Mouse (Mus musculus): Measurements from ENCODE around the gene Nr2c1. TPM values are rescaled to one million over a fixed set of nuclear protein-coding genes. Genes with fewer than 3 reads are reported as not detected.

Gene Nr2c1
- polyA plus RNA-seq, 1 experiment from 2014 or later: 8.6 TPM

DNA sequence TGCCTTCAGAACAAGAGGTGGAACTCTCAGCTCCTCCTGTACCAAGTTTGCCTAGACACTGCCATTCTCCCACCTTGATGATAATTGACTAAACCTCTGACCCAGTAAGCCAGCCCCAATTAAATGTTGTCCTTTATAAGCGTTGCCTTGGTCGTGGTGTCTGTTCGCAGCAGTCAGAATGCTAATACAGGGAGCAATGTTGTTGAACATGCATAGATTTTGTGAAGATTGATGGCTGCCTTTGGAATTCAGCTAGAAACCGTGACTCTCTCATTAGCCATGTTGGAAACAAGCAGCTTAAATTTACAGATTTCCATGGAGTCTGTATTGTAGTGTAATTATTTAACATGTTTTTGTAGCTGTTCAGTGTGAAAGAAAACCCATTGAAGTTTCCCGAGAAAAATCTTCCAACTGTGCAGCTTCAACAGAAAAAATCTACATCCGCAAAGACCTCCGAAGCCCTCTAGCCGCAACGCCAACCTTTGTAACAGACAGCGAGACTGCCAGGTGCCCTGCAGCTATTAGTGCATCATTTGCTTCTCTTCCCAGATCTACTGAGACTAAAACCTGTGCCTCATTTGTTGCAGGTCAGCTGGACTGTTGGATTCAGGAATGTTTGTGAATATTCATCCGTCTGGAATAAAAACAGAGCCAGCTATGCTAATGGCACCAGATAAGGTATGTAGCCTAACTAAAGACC, 19.4 kb downstream of the Nr2c1 start:
- Histone ChIP-seq H3K9me3 (ENCODE audit: control insufficient read depth, low read length) (no peaks in the 10 kb centered on the region), H3K4me1 (ENCODE audit: control insufficient read depth, insufficient read depth, low read length) (peaks cover 6% of the 10 kb centered on the region; the same call in 1 of the 2 replicates), H3K27ac (replicated peaks; ENCODE audit: low read depth, low read length) (no peak overlapping the region), H3K9ac (replicated peaks; ENCODE audit: low read length) (no peak overlapping the region), H3K4me2 (ENCODE audit: low read length) (no peak overlapping the region), H3K4me3 (replicated peaks; ENCODE audit: low read depth, low read length) (no peak overlapping the region), H3K36me3 (ENCODE audit: control insufficient read depth, insufficient read depth, low read length) (peaks cover 64% of the 10 kb centered on the region), H3K27me3 (ENCODE audit: control insufficient read depth, insufficient read depth, low read length) (no peaks in the 10 kb centered on the region)
- 50% methylated on average over 11 of the region's 11 CpGs for WGBS
- DNase-seq: peak; percentile 34
- no peak for ATAC-seq (ENCODE audit: low FRiP score, low TSS enrichment)

DNA sequence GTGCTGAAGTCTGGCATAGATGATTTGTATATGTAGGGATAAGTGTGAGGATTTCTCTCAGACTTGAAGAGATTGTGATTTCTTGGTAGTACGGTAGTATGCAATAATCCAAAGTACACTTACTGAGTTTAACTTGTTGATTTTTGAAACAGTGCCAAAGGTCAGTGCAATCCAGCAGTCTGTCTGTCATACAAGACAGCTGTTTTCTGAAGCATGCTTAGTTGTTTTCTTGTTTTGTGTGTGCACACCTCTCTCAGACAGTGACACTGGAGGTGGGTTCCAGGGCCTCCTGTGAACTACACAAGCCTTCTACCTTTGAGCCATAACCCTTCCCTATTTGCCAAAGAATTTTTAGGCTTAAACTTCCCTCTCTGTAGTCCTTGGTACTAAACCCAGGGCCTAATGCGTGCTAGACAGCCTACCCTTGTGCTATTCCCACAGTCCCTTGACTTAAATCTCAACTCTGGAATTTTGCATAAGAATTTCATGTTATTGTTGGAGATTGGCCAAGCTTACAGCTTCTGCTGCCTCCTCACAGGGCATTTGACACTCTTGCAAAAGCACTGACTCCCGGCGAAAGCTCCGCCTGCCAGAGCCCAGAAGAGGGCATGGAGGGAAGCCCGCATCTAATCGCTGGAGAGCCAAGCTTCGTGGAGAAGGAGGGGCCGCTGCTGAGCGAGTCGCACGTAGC, 23.8 kb downstream of the Nr2c1 start:
- H3K4me3 ChIP-seq (replicated peaks; ENCODE audit: low read depth, low read length): no peak overlapping the region
- H3K36me3 ChIP-seq (ENCODE audit: control insufficient read depth, insufficient read depth, low read length): peaks cover 57% of the 10 kb centered on the region
- H3K9ac ChIP-seq (replicated peaks; ENCODE audit: low read length): no peak overlapping the region
- 16% methylated on average over 12 of the region's 12 CpGs for WGBS
- no peaks in the 10 kb centered on the region for H3K27me3 ChIP-seq (ENCODE audit: control insufficient read depth, insufficient read depth, low read length)
- no peak overlapping the region for H3K27ac ChIP-seq (replicated peaks; ENCODE audit: low read depth, low read length)
- H3K9me3 ChIP-seq (ENCODE audit: control insufficient read depth, low read length): no peaks in the 10 kb centered on the region
- peak; percentile 60 for DNase-seq
- no peak for ATAC-seq (ENCODE audit: low FRiP score, low TSS enrichment)
- H3K4me2 ChIP-seq (ENCODE audit: low read length): peak overlapping the region; percentile 24
- H3K4me1 ChIP-seq (ENCODE audit: control insufficient read depth, insufficient read depth, low read length): peaks cover 20% of the 10 kb centered on the region

DNA sequence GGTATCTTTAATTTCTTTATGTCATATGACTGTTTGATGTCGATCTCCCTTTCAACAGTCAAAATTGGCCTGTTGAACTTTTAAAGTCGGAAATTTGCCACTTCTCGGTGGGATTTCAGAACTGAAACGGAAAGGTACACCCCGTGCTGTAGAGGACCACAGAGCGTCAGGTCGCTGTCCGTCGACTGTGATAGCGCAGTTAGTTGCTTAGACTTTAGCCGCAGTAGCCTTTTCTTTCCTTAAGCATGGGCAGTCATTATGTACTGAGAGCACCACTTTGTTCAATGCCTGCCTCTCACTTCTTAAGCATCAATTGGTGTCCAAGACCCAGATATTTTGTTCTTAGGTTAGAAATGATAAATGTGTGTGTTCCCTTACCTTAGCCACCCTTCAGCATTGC, 24.3 kb downstream of the Nr2c1 start:
- Histone ChIP-seq H3K4me1 (ENCODE audit: control insufficient read depth, insufficient read depth, low read length) (peaks cover 20% of the 10 kb centered on the region), H3K4me3 (replicated peaks; ENCODE audit: low read depth, low read length) (no peak overlapping the region), H3K4me2 (ENCODE audit: low read length) (peak overlapping the region; percentile 24), H3K27ac (replicated peaks; ENCODE audit: low read depth, low read length) (peak overlapping the region; percentile 17; the same call in 1 of the 2 replicates), H3K9ac (replicated peaks; ENCODE audit: low read length) (no peak overlapping the region), H3K27me3 (ENCODE audit: control insufficient read depth, insufficient read depth, low read length) (no peaks in the 10 kb centered on the region), H3K9me3 (ENCODE audit: control insufficient read depth, low read length) (no peaks in the 10 kb centered on the region), H3K36me3 (ENCODE audit: control insufficient read depth, insufficient read depth, low read length) (peaks cover 57% of the 10 kb centered on the region)
- ATAC-seq (ENCODE audit: low FRiP score, low TSS enrichment) (no peak), DNase-seq (no peak)
- WGBS: 25% methylated on average over 11 of the region's 11 CpGs

DNA sequence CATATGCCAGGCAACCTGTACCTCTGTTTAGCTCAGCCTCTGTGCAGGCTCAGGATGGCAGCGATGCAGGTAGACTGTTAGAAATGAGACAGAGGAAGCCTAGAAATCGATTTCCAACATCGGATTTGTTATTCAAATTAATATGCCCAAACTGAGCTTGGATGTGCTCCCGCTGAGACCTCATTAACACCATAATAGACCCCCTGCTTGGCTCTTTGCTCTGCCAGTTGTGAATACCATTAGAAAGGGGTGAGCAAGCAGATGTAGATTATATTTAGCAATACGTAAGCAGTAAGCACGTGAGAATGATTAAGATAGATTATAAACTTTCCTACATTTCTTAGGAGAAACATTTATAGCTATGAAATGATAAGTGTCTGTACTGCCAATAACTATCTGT, 24.9 kb downstream of the Nr2c1 start:
- H3K4me2 ChIP-seq (ENCODE audit: low read length): peak overlapping the region; percentile 19; the same call in 1 of the 2 replicates
- peak; percentile 61 for DNase-seq
- WGBS: 9% methylated on average over 6 of the region's 6 CpGs
- peak overlapping the region; percentile 17; the same call in 1 of the 2 replicates for H3K27ac ChIP-seq (replicated peaks; ENCODE audit: low read depth, low read length)
- H3K27me3 ChIP-seq (ENCODE audit: control insufficient read depth, insufficient read depth, low read length): no peaks in the 10 kb centered on the region
- peaks cover 20% of the 10 kb centered on the region for H3K4me1 ChIP-seq (ENCODE audit: control insufficient read depth, insufficient read depth, low read length)
- ATAC-seq (ENCODE audit: low FRiP score, low TSS enrichment): no peak
- no peak overlapping the region for H3K4me3 ChIP-seq (replicated peaks; ENCODE audit: low read depth, low read length)
- H3K9ac ChIP-seq (replicated peaks; ENCODE audit: low read length): no peak overlapping the region
- no peaks in the 10 kb centered on the region for H3K9me3 ChIP-seq (ENCODE audit: control insufficient read depth, low read length)
- peaks cover 54% of the 10 kb centered on the region for H3K36me3 ChIP-seq (ENCODE audit: control insufficient read depth, insufficient read depth, low read length)

DNA sequence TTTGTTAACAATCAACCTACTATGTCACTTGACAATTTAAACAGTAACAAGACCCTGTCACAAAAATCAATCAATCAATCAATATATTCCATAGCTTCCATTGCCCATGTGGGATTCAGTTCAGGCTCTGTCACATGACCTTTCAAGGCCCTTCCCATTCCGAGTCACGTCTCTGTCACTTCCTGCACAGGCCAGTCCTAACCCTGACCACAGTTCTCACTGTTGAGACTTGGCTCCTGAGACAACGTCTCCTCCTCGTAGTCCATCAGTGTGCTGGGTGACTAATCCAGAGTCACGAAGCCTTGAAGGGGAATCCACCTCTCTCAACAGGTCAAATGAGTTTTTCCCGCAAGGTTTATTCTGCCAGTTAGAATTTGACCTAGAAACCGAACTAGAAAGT, 26.8 kb downstream of the Nr2c1 start:
- H3K4me3 ChIP-seq (replicated peaks; ENCODE audit: low read depth, low read length): no peak overlapping the region
- H3K9ac ChIP-seq (replicated peaks; ENCODE audit: low read length): no peak overlapping the region
- H3K36me3 ChIP-seq (ENCODE audit: control insufficient read depth, insufficient read depth, low read length): peaks cover 37% of the 10 kb centered on the region
- peaks cover 20% of the 10 kb centered on the region for H3K4me1 ChIP-seq (ENCODE audit: control insufficient read depth, insufficient read depth, low read length)
- H3K27me3 ChIP-seq (ENCODE audit: control insufficient read depth, insufficient read depth, low read length): no peaks in the 10 kb centered on the region
- no peak for ATAC-seq (ENCODE audit: low FRiP score, low TSS enrichment)
- H3K9me3 ChIP-seq (ENCODE audit: control insufficient read depth, low read length): no peaks in the 10 kb centered on the region
- 89% methylated on average over 7 of the region's 7 CpGs for WGBS
- no peak for DNase-seq
- no peak overlapping the region for H3K4me2 ChIP-seq (ENCODE audit: low read length)
- no peak overlapping the region for H3K27ac ChIP-seq (replicated peaks; ENCODE audit: low read depth, low read length)

DNA sequence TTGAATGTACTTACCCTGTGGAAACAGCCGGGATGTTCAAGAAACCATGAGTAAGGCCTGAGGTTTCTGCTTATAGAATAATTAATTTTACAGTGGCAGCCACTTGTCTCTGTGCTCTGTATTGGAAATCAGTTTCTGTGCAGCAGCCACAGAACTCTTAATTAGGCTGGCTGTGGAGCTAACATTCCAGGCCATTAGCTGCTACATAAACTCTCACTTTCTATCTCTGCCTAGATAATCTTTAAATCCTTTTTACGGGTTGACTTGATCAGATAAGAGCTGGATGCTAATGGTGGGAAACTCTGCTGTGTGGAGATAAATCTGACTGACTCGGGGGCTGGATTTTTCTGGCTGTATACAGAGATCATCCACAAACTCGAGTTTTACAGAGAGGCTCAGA, 35.4 kb downstream of the Nr2c1 start:
- Histone ChIP-seq H3K4me3 (replicated peaks; ENCODE audit: low read depth, low read length) (no peak overlapping the region), H3K27me3 (ENCODE audit: control insufficient read depth, insufficient read depth, low read length) (no peaks in the 10 kb centered on the region), H3K4me2 (ENCODE audit: low read length) (no peak overlapping the region), H3K36me3 (ENCODE audit: control insufficient read depth, insufficient read depth, low read length) (peaks cover 31% of the 10 kb centered on the region; the same call in 1 of the 2 replicates), H3K27ac (replicated peaks; ENCODE audit: low read depth, low read length) (no peak overlapping the region), H3K4me1 (ENCODE audit: control insufficient read depth, insufficient read depth, low read length) (no peaks in the 10 kb centered on the region), H3K9ac (replicated peaks; ENCODE audit: low read length) (no peak overlapping the region), H3K9me3 (ENCODE audit: control insufficient read depth, low read length) (no peaks in the 10 kb centered on the region)
- WGBS: 19% methylated on average over 4 of the region's 4 CpGs
- DNase-seq (peak; percentile 17), ATAC-seq (ENCODE audit: low FRiP score, low TSS enrichment) (no peak)

DNA sequence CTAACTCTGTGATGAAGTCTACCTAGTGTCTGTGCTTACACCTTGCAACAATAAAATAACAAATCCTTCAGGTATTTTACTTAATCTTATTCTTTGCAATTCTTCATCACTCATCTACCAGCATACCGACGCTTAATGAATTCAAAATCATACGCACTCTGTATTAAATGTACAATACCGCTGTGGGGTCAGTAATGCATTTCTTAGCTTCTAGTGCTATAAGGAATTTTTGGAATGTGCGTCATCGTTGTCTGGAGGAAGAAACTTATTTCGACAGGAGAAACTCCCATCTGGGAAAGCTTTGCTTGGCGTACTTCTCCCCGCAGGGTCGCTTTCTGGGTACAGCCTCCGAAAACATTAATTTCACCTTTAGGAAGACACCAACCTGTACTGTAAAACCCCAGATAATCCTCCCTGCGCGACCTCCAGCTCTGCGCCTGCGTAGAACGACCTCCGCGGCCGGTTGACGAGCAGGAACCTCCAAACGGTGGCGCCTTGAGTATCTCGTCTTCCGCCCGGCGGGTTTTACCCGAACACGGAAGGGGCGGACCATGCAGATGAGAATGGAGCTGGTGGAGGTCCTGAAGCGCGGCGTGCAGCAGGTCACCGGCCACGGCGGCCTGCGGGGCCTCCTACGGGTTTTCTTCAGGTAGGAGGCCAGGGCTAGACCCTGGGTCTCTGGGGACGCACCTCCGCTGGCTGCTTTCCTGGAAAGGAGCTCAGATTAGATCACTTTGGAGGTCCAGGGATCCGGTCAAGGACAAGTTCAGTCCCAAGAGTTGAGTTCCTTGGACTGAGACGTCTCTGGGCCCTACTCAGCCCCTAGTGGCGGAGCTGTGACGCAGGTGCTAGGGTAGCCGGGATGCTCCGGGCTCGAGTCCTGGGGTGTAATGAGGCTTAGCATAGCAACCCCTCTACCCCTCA, 50.9 kb downstream of the Nr2c1 start, which contains the start of gene Ndufa12:
Gene Ndufa12 (plus strand): TSS at position 239 of the 924 bp plus-strand sequence.
- DNase-seq (peak; percentile 97), ATAC-seq (ENCODE audit: low FRiP score, low TSS enrichment) (peak; percentile 94)
- Histone ChIP-seq H3K36me3 (ENCODE audit: control insufficient read depth, insufficient read depth, low read length) (peaks cover 34% of the 10 kb centered on the region), H3K4me1 (ENCODE audit: control insufficient read depth, insufficient read depth, low read length) (peaks cover 4% of the 10 kb centered on the region), H3K27me3 (ENCODE audit: control insufficient read depth, insufficient read depth, low read length) (no peaks in the 10 kb centered on the region), H3K4me3 (replicated peaks; ENCODE audit: low read depth, low read length) (peak within 1 kb of the TSS; percentile 58), H3K4me2 (ENCODE audit: low read length) (peak within 1 kb of the TSS; percentile 69), H3K9me3 (ENCODE audit: control insufficient read depth, low read length) (no peaks in the 10 kb centered on the region), H3K9ac (replicated peaks; ENCODE audit: low read length) (peak within 1 kb of the TSS; percentile 71), H3K27ac (replicated peaks; ENCODE audit: low read depth, low read length) (peak within 1 kb of the TSS; percentile 62)
- WGBS: under 1% methylated on average over 46 of the region's 46 CpGs

DNA sequence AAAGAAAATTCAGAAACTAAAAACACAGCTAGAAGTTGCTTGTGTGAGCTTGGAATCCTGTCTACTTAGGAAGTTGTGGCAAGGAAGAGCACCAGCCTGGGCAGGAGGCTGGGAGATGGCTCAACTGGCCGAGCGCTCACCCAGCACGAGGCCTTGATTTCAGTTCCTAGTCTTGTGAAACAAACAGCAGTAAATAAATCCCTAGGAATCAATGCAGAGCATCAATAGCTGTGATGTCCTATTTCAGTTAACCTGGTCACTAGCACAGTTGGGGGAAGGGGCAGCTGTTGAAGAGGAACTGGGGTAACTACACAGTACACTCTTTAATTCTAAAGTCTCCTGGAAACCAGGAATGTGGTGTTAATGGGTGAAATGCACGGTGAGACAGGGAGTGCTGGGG, 57.1 kb downstream of the Nr2c1 start:
- Histone ChIP-seq H3K9ac (replicated peaks; ENCODE audit: low read length) (no peak overlapping the region), H3K9me3 (ENCODE audit: control insufficient read depth, low read length) (no peaks in the 10 kb centered on the region), H3K27ac (replicated peaks; ENCODE audit: low read depth, low read length) (no peak overlapping the region), H3K4me1 (ENCODE audit: control insufficient read depth, insufficient read depth, low read length) (no peaks in the 10 kb centered on the region; the same call in 1 of the 2 replicates), H3K4me2 (ENCODE audit: low read length) (no peak overlapping the region), H3K27me3 (ENCODE audit: control insufficient read depth, insufficient read depth, low read length) (no peaks in the 10 kb centered on the region), H3K4me3 (replicated peaks; ENCODE audit: low read depth, low read length) (no peak overlapping the region), H3K36me3 (ENCODE audit: control insufficient read depth, insufficient read depth, low read length) (peaks cover 63% of the 10 kb centered on the region)
- DNase-seq (no peak), ATAC-seq (ENCODE audit: low FRiP score, low TSS enrichment) (no peak)
- 89% methylated on average over 4 of the region's 4 CpGs for WGBS

Measured in midbrain, embryonic 14.5 days (tissue).